Mouse (Mus musculus) layer of hippocampus, adult 9-11 months (tissue): ENCODE data around the gene Atp2b2.

ENCODE experiments used
- DNase-seq: peaks from one replicate; pipeline ENCODE4 v3.0.0; 2022

Atp2b2 gene

DNA sequence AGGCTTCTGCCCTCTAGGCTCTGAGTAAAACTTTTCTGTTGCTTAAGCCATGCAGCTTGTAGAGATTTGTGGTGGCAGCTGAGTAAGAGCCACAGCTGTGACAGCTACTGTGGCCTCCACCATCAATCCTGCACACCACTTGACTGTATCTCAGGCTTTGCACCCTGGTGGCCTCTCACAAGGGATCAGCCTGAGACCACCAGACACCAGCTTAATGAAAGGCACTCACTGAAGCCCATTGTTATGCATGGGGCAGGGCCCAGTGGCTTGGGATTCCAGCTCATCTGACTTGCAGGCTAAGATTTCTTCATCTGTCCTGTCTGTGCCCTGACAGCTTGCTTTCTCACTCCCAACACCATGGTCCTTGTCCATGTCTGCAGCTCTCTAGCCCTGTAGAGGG lies 155.5 kb downstream of the Atp2b2 start:
- no peak for DNase-seq

DNA sequence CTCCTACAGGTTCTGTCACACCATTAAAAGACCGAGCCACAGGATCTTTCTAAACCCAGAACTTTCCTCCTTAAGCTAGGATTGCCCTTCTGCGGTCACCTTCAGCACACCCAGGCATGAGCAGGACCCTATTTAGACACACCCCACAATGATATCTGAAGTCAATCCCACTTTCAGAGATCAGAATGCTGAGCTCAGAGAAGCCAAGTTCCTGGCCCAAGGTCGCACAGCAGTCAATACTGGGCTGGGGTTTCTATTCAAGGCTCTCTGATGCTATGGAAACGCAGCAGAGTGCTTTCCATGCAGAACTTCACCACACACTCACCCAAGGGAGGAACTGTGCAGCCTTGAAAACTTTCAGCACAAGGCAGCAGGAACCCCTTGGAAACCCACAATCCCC lies 157.6 kb downstream of the Atp2b2 start:
- DNase-seq = no peak

DNA sequence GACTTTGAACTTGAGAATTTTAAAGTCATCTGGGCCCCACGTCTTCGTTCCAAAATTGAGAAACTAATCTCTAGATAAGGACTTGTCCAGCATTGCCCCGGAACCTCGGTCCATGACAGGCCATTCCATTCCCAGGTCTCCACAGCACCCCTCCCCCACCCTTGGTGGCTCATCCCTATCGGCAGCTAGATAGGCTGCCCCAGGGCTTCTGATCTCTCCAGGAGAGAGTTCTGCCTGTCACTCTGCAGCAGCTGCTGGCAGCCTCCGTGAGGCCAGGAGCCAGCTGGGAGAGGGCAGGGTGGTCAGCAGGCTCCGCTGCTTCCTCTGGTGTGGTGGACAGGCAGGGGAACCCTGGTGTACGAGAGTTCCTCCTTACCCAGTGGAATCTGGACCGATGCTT lies 159.2 kb downstream of the Atp2b2 start:
- no peak for DNase-seq

DNA sequence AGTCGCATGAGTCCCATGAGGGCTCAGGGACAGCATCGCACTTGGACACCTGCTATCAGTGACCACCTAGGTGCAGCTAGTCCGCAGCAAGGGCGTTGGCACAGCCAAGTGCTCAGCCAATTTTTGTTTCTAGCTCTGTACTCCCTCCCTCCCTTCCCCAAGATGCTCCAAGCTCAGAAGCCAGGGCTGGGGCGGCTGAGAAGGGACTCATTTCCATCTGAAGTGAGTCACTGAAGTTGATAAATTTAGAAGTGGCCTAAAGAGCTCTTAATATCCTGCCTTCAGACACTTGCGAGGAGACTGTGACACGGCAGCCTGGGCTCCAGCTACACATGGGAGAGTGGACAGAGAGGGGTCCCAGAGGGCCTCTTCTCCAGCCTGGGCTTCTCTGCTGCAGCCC lies 160.0 kb downstream of the Atp2b2 start:
- no peak for DNase-seq

DNA sequence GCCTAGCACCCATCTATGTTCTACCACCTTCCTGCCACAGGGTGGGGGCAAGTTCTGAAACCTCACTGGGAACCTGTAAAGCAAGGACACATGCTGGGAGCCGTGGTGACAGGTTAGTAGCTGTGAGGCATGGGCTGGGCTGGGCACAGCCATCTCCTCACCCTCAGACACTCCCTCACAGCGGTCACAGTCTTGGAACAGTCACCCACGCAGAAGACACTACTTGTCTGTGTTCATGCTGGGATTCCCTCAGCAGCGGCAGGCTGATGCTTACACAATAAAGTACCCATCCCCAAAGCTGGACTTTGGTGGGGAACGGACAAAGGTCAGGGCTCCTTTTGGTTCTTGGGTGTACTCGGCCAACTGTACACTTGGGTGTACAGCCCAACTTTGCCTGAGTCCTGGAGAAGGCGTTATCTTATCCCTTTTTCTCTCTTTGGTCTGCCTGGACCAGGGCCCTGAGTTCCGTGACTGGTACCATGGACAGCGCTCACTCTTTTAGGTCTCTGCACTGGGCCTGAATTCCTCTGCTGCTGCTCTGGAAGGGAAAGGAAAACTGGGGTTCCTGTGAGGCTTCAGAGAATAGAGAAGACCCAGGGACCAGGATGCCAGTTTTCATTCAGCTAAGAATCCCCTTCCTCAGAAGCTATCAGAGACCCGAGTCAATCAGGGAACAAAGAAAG lies 160.7 kb downstream of the Atp2b2 start:
- DNase-seq = no peak

DNA sequence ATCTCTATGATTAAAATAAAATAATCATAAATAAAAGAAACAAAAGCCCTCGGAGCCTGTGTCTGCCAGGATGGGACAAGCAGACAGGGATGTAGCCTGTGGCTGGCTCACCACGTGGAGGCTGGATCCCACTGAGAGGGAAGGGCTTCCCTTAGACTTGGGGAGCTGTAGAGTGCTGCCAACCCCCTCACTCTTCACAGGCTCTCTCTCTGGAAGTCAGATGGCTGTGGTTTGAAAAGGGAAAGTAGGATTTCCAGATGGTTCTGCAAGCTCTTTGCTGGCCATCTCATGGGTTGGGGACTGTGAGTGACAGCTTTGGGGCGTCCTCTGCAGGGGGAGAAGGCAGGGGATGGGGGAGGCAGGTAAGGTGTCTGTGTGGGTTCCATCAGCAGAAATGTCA lies 163.0 kb downstream of the Atp2b2 start:
- no peak for DNase-seq

DNA sequence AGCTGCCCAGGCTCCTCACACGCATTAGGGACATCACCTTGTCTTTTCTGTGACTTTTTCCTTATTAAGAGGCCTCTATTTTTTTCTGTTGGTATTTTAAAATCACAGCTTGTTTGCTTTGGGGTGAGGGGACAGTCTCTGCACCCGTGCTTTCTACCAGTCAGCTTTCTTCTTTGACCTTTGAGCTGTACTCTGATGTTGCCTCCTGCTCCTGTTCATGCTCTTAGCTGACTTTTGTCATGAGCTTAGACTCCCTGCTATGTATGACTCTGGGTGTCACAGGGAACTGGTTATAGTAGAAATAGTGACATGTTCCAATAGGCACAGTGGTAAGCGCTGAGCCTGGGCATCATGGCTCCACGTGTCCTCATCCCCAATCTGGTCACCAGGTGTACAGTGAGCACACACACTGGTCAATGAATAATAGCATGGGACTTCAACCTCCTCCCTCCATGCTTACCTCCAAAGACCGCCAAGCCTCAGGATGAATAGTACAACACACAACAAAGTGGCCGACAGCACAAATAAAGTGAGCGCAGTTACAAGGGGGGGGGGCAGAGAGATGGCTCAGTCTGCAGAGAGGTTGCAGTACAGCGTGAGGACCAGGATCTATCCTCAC lies 163.8 kb downstream of the Atp2b2 start:
- no peak for DNase-seq

DNA sequence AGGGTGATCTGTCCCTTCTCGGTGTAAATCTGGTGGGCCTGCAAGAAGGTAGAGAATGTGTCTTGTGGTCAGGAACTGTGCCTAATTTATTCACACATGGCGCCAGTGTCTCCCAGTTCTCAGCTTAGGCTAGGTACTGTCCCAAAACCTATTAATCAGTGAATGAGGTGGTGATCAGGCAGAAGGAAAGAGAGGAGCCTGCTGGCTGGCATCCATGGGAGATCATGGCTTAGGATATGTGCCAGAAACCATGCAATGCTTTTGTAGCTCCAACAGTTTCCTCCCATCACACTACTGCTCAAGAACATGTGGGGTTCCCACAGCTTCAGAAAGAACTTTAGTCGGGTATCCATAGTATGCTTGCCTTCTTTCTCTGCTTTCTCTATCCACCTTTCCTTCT lies 165.8 kb downstream of the Atp2b2 start:
- no peak for DNase-seq

DNA sequence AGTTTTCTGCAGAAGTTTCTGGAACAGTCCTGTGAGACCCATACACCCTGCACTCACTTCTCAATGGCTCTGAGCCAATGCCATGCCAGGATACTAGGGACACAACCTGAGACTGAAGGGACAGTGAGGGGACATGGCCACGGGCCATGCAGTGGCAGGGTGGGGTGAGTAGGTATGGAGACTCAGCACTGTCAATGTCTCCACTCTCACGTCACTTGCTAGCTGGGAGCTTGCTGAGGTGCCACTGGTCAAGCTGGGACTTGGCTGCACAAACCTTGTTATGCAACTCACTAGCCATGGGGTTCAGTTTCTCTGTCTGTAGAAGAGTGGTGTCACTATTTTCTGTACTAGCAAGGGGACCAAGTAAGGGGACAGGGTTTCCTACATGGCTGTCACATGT lies 167.2 kb downstream of the Atp2b2 start:
- DNase-seq = no peak

DNA sequence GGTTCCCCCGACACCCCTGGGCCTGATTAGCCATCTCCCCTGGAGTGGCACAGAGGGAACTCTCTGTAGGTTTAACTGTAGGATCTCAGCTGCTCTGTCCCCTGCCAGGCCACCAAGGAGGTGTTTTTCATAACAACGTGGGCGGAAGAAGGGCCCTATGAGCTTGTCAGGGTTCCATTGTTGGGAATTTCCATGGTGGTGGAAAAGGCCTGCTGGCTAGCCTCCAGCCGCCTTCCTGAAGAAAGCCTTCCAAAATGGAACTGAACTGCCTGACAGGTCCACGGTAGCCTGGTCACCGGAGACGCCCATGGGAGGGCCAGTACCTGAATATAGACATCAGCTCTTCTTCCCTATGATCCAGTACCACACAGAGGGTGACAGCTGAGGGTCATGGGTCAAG lies 169.8 kb downstream of the Atp2b2 start:
- no peak for DNase-seq

DNA sequence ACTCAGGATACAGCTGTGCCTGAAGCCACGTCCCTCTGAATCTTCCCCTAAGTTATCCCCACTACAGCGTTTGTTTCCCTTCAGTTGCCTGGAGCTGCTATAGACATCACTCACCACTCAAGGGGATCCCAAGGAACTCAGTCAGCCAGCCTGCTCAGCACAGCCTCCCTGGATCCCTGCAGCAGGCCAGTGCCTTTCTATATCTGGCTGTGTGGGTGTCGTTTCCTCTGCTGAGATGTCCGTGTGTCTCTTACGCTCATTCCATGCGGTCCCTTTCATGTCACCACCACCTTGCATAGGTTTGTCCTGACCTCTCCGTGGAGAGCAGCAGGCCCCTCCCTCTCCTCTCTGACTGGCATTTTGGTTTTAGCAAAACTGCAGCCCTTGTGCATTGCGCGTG lies 171.6 kb downstream of the Atp2b2 start:
- no peak for DNase-seq

DNA sequence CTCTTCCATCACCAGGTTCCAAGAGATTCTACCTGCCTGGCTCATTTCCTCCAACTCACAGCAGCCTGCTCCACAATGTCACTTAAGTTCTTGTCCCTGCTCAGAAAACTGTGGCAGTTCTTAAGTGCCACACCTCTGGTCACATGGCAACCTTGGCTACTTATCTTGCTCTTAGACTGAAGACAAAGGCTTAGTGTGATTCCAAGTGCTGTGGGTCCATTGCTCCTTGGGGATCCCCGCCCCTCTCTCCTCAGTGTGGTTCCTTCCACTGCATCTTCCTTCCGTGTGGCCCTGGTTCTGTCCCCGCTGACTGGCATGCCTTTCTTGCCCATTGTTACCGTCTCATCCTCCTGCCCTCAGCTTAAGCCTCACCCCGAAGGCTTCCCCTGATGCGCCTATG lies 173.9 kb downstream of the Atp2b2 start:
- DNase-seq = no peak

DNA sequence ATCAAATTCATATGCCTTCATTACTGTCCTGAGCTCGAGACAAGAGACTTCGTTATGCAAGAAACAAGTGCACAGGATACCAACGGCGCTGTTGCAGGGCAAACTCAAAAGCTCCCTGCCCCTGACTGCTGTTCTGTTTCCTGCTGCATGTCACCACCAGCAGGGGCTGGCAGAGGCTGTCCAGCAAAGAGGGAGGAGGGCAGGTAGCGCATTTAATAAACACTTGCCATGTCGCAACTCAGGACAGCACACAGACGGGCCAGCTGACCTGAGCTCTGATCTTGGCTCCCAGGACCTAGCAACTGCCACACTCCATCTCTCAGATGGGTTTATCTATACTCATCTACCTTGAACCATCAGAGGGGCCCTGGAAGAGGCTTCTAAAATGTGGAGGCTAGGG lies 176.7 kb downstream of the Atp2b2 start:
- DNase-seq = no peak

DNA sequence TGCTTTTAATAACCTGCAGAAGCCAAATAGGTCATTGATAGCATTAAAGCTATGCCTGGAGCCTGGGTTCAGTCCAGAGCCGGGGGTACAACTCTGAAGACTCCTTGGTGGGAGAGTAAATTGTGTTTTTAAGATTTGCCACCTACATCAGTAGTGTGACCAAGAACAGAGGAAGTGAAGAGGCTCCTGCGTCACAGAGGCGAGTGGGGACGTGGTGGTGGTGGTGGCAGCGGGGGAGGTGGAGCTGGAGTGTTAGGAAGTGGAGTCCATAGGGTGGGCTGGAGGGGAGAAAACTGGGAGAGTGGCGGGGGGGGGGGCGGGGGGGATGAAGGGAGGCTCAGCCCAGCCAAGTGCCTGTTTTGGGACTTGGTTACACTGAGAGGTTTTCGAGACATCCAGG lies 177.6 kb downstream of the Atp2b2 start:
- DNase-seq = no peak

DNA sequence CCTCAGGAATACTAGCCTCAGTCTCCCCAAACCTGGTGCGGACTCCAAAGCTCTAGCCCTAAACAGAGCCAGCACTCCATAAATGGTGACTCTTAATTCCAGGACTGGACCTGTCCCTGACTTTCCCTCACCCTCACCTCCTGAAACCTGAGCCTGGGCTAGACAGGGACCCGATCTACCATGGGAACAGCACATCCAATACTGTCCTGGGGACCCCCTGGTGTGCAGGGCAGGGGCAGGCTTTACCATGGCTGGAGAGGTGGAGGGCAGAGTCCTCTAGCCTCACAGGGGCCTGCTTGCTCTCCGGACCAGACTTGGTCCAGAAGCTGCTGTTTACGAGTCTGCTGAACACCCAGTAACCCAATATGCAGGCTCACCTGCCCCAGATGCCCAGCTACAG lies 179.5 kb downstream of the Atp2b2 start:
- DNase-seq = no peak

DNA sequence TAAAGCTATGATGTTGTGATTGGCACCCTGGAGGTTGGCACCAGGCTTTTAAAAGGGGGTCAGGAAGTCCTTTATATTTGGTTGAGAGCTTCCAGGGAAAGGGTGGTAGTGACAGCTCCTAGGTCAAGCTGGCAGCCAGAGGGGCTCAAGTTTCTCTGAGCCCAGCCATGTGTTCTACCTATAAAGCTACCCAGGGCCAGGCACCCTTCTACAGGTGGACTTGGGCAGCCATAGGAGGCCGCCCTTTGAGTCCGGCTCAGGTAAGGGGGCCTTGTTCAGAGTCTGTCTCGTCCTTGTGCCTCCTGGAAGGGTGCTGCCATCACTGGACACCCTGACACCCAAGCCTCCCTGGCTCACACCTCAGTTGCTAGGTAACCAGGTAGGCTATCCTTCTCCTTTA lies 180.5 kb downstream of the Atp2b2 start:
- DNase-seq = no peak

DNA sequence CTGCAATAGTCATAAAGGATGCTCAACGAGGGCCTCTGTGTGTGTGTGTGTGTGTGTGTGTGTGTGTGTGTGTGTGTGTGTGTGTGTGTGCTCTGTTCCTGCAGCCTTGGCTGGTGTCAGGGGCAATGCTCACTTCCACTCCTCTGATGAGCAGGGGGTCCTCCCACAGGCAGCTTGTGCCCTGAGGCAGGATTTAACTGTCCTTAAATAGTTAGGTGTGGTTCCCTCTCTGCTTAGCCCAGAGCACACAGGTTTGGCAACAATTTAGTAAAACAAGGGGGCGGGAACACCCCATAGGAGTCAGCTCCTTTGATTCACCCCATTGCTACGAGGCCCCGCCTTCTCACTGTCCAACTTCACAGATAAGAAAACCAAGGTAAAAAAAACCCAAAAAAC lies 181.0 kb downstream of the Atp2b2 start:
- no peak for DNase-seq

DNA sequence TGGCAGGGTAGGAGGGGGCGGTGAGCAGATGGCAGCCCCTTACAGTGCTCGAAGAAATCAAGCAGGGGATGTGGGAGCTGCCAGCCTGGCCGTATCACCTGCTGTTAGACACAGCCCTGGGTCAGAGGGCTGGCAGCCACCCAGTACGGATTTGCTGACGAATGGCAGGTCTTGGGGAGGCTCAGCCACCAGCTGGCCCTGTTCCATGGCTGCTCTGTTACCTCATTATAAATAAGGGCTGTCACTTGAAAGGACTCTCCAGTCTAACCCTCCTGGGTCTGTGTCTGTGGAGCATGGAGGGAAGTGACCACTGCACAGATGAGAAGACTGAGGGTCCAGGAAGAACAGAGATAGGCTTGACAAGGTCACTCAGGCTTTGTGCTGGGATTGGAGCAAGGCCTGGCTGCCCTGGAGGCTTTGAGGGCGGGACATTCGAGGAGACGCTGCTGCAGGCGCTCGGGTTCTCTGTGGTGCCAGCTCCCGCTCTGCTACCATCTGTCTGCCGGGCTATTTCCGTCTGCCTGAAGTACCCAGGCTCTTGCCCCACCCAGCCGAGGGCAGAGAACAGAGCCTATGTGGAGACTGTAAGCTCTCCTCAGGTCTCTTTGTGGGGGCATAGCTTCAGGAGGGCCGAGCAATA lies 181.6 kb downstream of the Atp2b2 start:
- peak; percentile 54 for DNase-seq

DNA sequence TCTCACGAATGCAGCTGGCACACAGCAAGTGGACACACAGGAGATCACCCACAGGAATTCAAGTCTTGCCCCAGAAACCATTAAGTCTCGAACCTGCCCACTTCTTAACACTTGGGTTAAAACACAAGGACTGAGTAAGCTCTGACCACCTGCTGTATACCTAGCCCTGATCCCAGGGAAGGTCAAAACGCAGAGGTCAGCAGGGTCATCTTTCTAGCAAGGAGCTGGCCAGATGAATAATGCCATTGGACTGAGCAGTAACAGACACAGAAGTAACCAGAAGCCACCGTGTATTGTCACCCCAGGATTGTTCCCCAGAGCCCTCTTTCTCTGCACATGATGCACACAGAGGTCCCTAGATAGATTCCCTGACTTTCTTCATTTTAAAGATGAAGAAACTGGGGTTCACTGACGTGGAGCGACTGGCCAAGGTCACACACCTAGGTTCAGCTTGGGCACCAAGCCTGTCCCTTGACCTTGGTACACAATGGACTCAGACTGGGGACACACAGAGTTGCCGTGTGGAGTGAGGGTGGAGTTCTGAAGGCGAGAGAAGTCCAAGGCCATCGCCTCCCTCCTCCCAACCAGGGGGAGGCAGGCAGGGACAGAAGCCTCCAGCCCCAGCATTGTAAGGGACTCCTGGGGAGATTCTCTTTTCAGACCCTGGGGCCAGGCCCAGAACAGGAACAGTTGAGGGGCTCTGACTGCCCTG lies 182.2 kb downstream of the Atp2b2 start:
- DNase-seq = no peak

DNA sequence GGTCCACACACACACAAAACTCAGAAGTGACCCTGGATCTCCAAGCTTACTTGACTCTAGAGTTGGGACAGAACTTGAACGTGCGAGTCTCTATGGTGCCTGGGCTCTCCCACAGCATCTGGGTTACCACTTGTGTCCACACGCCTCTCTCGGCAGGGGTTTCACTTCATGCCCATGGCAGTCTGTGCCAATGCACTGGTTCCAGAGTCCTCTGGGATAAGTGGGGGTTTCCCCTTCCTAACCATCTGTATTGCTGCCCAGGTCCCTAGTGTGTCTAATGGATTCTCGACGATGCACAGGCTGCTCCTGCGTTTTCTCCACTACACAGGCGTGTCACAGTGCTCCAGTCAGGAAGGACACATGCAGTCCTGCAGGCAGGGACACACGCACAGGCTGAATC lies 184.1 kb downstream of the Atp2b2 start:
- no peak for DNase-seq

DNA sequence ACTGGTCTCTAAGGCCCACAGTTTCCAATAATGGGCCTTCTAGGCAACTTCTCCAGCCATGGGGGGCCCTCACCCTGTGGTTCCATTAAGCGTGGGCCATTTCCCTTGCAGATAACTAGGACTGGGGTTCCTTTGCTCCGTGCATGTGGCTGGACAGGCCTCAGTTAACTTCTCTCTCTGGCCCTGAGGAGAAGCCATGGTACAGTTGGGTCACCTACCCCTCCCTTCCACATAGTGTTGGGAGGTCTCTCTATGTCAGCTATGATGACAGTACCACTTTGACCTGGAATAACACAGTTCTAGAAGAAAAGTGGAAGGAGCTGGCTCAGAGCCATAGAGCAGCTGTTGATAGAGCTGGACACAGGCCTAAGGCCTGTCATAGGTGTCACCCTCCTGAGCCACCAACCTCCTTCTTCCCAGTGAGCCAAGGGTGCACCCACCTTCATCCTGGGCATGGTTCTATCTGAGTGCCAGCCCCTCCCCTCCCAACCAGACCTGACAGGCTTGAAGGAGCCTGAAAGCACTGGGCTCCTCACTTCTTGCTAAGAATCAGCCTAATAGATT lies 185.0 kb downstream of the Atp2b2 start:
- DNase-seq = no peak

DNA sequence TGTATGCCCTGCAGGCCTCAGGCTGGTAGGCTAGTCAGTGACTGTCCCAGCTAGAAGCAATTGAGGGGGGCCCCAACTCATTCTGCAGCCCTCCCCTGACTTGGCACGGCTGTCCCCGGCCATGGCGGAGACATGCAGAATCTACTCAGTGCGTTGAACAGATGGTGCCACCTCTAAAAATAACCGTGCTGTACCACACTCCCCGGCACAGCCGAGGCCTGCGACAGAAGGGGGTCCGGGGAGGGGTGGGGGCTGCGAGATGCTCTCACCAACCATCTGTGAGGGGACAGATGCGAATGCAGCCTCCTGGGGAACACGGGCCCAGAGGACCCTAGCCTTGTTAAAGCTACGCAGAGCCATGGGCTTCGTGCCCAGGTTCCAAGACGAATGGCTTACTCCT lies 185.6 kb downstream of the Atp2b2 start:
- DNase-seq = peak; percentile 92

DNA sequence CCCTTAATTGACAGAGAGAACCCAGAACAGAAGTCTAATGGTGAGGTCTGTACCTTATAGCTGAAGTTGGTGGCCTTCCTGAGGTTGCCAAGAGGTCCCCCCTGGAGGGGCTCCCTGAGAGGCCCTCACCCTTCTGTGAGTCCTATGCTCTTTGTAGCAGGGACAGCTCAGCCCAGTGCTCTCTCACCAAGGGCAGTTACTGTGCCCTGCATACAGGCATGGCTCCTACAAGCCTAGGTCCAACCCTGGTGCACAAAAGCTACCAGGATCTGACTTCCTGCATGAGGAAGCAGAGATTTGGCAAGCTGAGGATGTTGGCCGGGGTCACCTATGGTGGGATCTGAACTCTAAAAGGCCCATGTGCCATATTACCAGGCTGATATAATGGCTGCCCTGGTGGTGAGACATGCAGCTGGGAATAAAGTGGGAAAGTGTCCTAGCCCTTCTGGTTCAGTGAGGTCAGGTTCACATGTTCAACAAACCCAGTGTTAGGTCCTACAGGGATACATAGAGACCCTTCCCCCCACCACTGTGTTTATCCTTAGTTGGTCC lies 186.2 kb downstream of the Atp2b2 start:
- DNase-seq = no peak
